Mouse (Mus musculus) spleen, postnatal 4 days (tissue): Measurements from ENCODE around the gene Tpd52l1.
A peak's percentile ranks its signal among the peaks of the same experiment; 100 is the strongest.
"Not testable (repeated sequence)": the region's sequence is repeated elsewhere in the genome, so short reads cannot be mapped to it uniquely, and the experiment has no call there.

Experiments
- DNase-seq, 2 experiments: peaks; one replicate each; pipeline ENCODE4 v3.0.0; 2022; ENCODE audit warnings: low spot score in 2 of 2

Gene Tpd52l1

GRCm38 (mm10) chr10:31445291-31446124 lies at the start of gene Tpd52l1:
TSS of gene Tpd52l1 (minus strand) at chr10:31445958.
- DNase-seq: peak; percentile 45 to 80

- DNase-seq: no peak
Measured at GRCm38 (mm10) chr10:31494296-31494695, 48.5 kb upstream of the Tpd52l1 start.

GRCm38 (mm10) chr10:31467043-31467898 lies 21.5 kb upstream of the Tpd52l1 start:
- no peak for DNase-seq

GRCm38 (mm10) chr10:31465840-31466541 lies 20.2 kb upstream of the Tpd52l1 start:
- DNase-seq: no peak

GRCm38 (mm10) chr10:31465424-31465823 lies 19.7 kb upstream of the Tpd52l1 start:
- DNase-seq: no peak

- no peak for DNase-seq
Measured at GRCm38 (mm10) chr10:31463044-31463443, 17.3 kb upstream of the Tpd52l1 start.

- DNase-seq: no peak
Measured at GRCm38 (mm10) chr10:31456806-31457205, 11.0 kb upstream of the Tpd52l1 start.

- no peak for DNase-seq
Measured at GRCm38 (mm10) chr10:31447083-31447482, 1.3 kb upstream of the Tpd52l1 start.

GRCm38 (mm10) chr10:31444206-31444605 lies 1.6 kb downstream of the Tpd52l1 start:
- no peak for DNase-seq

- no peak for DNase-seq
Measured at GRCm38 (mm10) chr10:31441491-31441890, 4.3 kb downstream of the Tpd52l1 start.

- no peak for DNase-seq
Measured at GRCm38 (mm10) chr10:31436047-31436446, 9.7 kb downstream of the Tpd52l1 start.

- no peak for DNase-seq
Measured at GRCm38 (mm10) chr10:31417956-31418355, 27.8 kb downstream of the Tpd52l1 start.

GRCm38 (mm10) chr10:31392990-31393389 lies 52.8 kb downstream of the Tpd52l1 start:
- DNase-seq: no peak

GRCm38 (mm10) chr10:31390777-31391395 lies 54.9 kb downstream of the Tpd52l1 start:
- no peak for DNase-seq

GRCm38 (mm10) chr10:31388566-31388965 lies 57.2 kb downstream of the Tpd52l1 start:
- DNase-seq: not testable (repeated sequence)

- not testable (repeated sequence) for DNase-seq
Measured at GRCm38 (mm10) chr10:31370200-31370599, 75.6 kb downstream of the Tpd52l1 start.

- no peak for DNase-seq
Measured at GRCm38 (mm10) chr10:31359749-31360148, 86.0 kb downstream of the Tpd52l1 start.

GRCm38 (mm10) chr10:31354886-31355461 lies 90.8 kb downstream of the Tpd52l1 start:
- no peak for DNase-seq

GRCm38 (mm10) chr10:31354141-31354540 lies 91.6 kb downstream of the Tpd52l1 start:
- DNase-seq: no peak

GRCm38 (mm10) chr10:31352845-31353427 lies 92.8 kb downstream of the Tpd52l1 start:
- DNase-seq: no peak

GRCm38 (mm10) chr10:31351056-31351455 lies 94.7 kb downstream of the Tpd52l1 start:
- no peak for DNase-seq
